Mouse (Mus musculus) embryo, embryonic 10.5 days (tissue): ENCODE measurements around the gene Krtap16-1.

Experiments
- DNase-seq: peaks from one replicate; pipeline ENCODE4 v3.0.0-alpha.2; 2015; ENCODE audit warnings: low spot score

Krtap16-1 gene

GRCm38 (mm10) chr11:99986180-99986647 lies at the start of gene Krtap16-1:
Gene Krtap16-1 (minus strand): TSS chr11:99986597.
- DNase-seq, result no peak

GRCm38 (mm10) chr11:100029768-100030167 lies 43.4 kb upstream of the Krtap16-1 start, which contains the start of gene Krt33b:
Gene Krt33b (minus strand): TSS chr11:100029868.
- no peak for DNase-seq

- no peak for DNase-seq
These were observed 35.0 kb upstream of the Krtap16-1 start for GRCm38 (mm10) chr11:100021438-100021837.

GRCm38 (mm10) chr11:100019466-100019865 lies 33.1 kb upstream of the Krtap16-1 start:
- no peak for DNase-seq

GRCm38 (mm10) chr11:100016112-100016511 lies 29.7 kb upstream of the Krtap16-1 start, which contains the start of gene Krt33a:
Gene Krt33a (minus strand): TSS chr11:100016212.
- DNase-seq, result no peak

- no peak for DNase-seq
These were observed 27.3 kb upstream of the Krtap16-1 start for GRCm38 (mm10) chr11:100013691-100014171.

GRCm38 (mm10) chr11:100010682-100011081 lies 24.3 kb upstream of the Krtap16-1 start:
- DNase-seq, result no peak

- no peak for DNase-seq
These were observed 21.9 kb upstream of the Krtap16-1 start for GRCm38 (mm10) chr11:100008336-100008735.

- no peak for DNase-seq
These were observed 20.2 kb upstream of the Krtap16-1 start for GRCm38 (mm10) chr11:100006624-100007023.

GRCm38 (mm10) chr11:100005905-100006304 lies 19.5 kb upstream of the Krtap16-1 start:
- DNase-seq, result no peak

- peak; percentile 72 for DNase-seq
These were observed 18.4 kb upstream of the Krtap16-1 start for GRCm38 (mm10) chr11:100004846-100005245.

- DNase-seq, result no peak
These were observed 12.7 kb upstream of the Krtap16-1 start for GRCm38 (mm10) chr11:99999091-99999490.

- no peak for DNase-seq
These were observed 7.9 kb upstream of the Krtap16-1 start for GRCm38 (mm10) chr11:99994384-99994661.

GRCm38 (mm10) chr11:99993620-99994383 lies 7.4 kb upstream of the Krtap16-1 start, which contains the start of gene Krtap17-1:
Gene Krtap17-1 (minus strand): TSS chr11:99993994.
- DNase-seq, result no peak

- DNase-seq, result no peak
These were observed 4.2 kb upstream of the Krtap16-1 start for GRCm38 (mm10) chr11:99990571-99990970.

GRCm38 (mm10) chr11:99989881-99990405 lies 3.5 kb upstream of the Krtap16-1 start:
- no peak for DNase-seq

GRCm38 (mm10) chr11:99988530-99988929 lies 2.1 kb upstream of the Krtap16-1 start:
- no peak for DNase-seq

GRCm38 (mm10) chr11:99985291-99986092 lies 905 bp downstream of the Krtap16-1 start:
- no peak for DNase-seq

- DNase-seq, result no peak
These were observed 3.0 kb downstream of the Krtap16-1 start for GRCm38 (mm10) chr11:99983442-99983841.

- no peak for DNase-seq
These were observed 3.7 kb downstream of the Krtap16-1 start for GRCm38 (mm10) chr11:99982731-99983130.

GRCm38 (mm10) chr11:99978953-99979352 lies 7.4 kb downstream of the Krtap16-1 start, which contains the start of gene Krtap29-1:
Gene Krtap29-1 (minus strand): TSS chr11:99979053.
- no peak for DNase-seq

- no peak for DNase-seq
These were observed 20.4 kb downstream of the Krtap16-1 start for GRCm38 (mm10) chr11:99965961-99966360.
